Mouse (Mus musculus): ENCODE measurements around the gene Asic2. TPM values are rescaled to one million over a fixed set of nuclear protein-coding genes. Genes with fewer than 3 reads are reported as not detected.

Gene Asic2
- polyA plus RNA-seq, 1 experiment: 24.0 TPM

DNA sequence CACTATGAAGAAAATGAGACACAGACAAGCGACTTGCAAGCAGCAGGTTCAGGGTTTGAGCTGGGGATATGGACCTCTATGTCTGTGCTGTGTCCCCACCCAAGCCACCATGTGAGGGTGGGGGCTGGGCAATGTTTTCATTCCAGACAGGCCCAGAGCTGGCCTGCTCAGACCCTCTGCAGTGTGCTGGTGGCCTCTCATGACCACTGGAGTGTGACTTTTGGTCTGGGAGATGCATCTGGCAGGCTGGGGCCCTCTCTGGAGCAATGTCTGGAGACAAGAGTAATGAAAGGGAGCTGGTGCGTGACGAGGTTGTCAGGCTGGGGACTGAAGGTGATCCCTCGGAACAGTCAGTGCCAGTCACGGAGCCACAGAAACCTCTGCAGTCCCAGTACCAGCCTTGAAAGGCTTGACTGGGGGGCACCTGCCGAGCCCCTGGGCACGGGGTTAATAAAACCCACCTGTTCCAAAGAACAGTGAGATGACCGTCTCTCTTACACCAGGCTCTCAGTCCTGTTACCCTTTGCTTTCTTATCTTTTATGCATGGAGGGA is 848.2 kb downstream of the Asic2 start:
- TF ChIP-seq CTCF (IDR thresholded peaks at IDR 0.05; ENCODE audit: borderline replicate concordance, extremely low read depth, insufficient read depth, insufficient read length) (no peak), POLR2A (IDR thresholded peaks at IDR 0.05; ENCODE audit: borderline replicate concordance, extremely low read depth, insufficient read depth, insufficient read length, poor library complexity, severe bottlenecking) (no peak)
- peak; percentile 11 for DNase-seq (ENCODE audit: low read depth)

GRCm38 (mm10) chr11:81118055-81118454 is 850.2 kb downstream of the Asic2 start:
- peak; percentile 59 for DNase-seq (ENCODE audit: low read depth)
- TF ChIP-seq POLR2A (IDR thresholded peaks at IDR 0.05; ENCODE audit: borderline replicate concordance, extremely low read depth, insufficient read depth, insufficient read length, poor library complexity, severe bottlenecking) (no peak), CTCF (IDR thresholded peaks at IDR 0.05; ENCODE audit: borderline replicate concordance, extremely low read depth, insufficient read depth, insufficient read length) (no peak)

- TF ChIP-seq CTCF (IDR thresholded peaks at IDR 0.05; ENCODE audit: borderline replicate concordance, extremely low read depth, insufficient read depth, insufficient read length) (no peak), POLR2A (IDR thresholded peaks at IDR 0.05; ENCODE audit: borderline replicate concordance, extremely low read depth, insufficient read depth, insufficient read length, poor library complexity, severe bottlenecking) (no peak)
- DNase-seq (ENCODE audit: low read depth): peak; percentile 68
Observed at GRCm38 (mm10) chr11:81115666-81116065, 852.6 kb downstream of the Asic2 start.

GRCm38 (mm10) chr11:81111626-81112025 is 856.6 kb downstream of the Asic2 start:
- TF ChIP-seq CTCF (IDR thresholded peaks at IDR 0.05; ENCODE audit: borderline replicate concordance, extremely low read depth, insufficient read depth, insufficient read length): no peak
- TF ChIP-seq POLR2A (IDR thresholded peaks at IDR 0.05; ENCODE audit: borderline replicate concordance, extremely low read depth, insufficient read depth, insufficient read length, poor library complexity, severe bottlenecking): no peak
- DNase-seq (ENCODE audit: low read depth): no peak

GRCm38 (mm10) chr11:81110049-81110448 is 858.2 kb downstream of the Asic2 start:
- DNase-seq (ENCODE audit: low read depth): no peak
- no peak for TF ChIP-seq POLR2A (IDR thresholded peaks at IDR 0.05; ENCODE audit: borderline replicate concordance, extremely low read depth, insufficient read depth, insufficient read length, poor library complexity, severe bottlenecking)
- TF ChIP-seq CTCF (IDR thresholded peaks at IDR 0.05; ENCODE audit: borderline replicate concordance, extremely low read depth, insufficient read depth, insufficient read length): no peak

DNA sequence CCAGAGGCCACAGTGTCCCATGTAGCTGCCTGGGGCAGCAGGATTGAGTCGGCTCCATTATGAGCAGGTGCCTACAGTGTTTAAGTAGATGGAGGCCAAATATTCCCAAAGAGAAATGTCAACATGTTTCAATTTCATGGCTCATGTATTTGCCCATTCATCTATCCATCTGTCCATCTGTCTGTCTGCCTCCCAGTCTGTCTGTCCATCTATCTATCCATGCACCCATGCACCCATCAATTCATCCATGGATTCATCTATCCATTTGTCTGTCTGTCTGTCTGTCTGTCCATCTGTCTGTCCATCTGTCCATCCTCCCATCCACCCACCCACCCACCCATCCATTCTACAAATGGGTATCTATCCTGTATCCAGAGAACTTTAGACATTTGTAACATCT is 861.3 kb downstream of the Asic2 start:
- no peak for TF ChIP-seq POLR2A (IDR thresholded peaks at IDR 0.05; ENCODE audit: borderline replicate concordance, extremely low read depth, insufficient read depth, insufficient read length, poor library complexity, severe bottlenecking)
- TF ChIP-seq CTCF (IDR thresholded peaks at IDR 0.05; ENCODE audit: borderline replicate concordance, extremely low read depth, insufficient read depth, insufficient read length): no peak
- no peak for DNase-seq (ENCODE audit: low read depth)

DNA sequence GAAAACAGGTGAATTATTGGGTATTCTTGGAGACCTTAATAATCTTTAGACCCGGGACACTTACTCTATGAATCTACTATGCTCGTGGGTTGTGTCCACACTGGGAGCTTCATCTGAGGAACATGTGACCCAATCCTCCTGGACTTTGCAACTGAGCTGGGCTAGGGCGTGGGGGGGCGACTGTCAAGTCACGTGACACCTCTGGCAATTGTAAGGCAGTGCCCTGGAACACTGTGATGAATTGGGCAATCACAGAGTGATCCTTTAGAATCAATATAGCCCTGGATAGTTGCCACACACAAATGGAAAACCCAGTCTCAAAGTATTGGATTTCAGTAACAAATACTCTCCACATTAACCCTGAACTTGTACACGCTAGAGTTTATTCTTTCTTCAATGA is 867.4 kb downstream of the Asic2 start:
- no peak for TF ChIP-seq POLR2A (IDR thresholded peaks at IDR 0.05; ENCODE audit: borderline replicate concordance, extremely low read depth, insufficient read depth, insufficient read length, poor library complexity, severe bottlenecking)
- TF ChIP-seq CTCF (IDR thresholded peaks at IDR 0.05; ENCODE audit: borderline replicate concordance, extremely low read depth, insufficient read depth, insufficient read length): no peak
- no peak for DNase-seq (ENCODE audit: low read depth)

DNA sequence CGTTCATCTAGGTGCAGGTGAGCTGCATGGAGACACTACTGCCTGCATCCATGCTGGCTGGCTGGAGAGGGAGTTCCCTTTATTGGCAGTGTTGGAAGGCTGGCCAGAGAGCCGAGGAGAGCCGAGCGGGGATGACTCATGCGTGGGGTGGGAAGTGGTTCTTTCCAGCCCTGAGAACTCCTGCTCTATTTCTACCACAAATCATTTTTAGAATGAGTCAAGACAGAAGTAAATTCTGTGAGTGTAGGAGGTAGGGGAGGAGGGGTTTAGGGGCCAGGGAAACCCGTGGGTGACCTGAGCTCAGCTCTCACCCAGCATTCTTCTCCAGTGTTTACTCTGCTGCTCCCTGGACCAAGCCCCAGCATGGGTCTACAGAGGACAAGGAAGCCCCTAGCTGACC is 872.2 kb downstream of the Asic2 start:
- no peak for DNase-seq (ENCODE audit: low read depth)
- TF ChIP-seq CTCF (IDR thresholded peaks at IDR 0.05; ENCODE audit: borderline replicate concordance, extremely low read depth, insufficient read depth, insufficient read length) (no peak), POLR2A (IDR thresholded peaks at IDR 0.05; ENCODE audit: borderline replicate concordance, extremely low read depth, insufficient read depth, insufficient read length, poor library complexity, severe bottlenecking) (no peak)

DNA sequence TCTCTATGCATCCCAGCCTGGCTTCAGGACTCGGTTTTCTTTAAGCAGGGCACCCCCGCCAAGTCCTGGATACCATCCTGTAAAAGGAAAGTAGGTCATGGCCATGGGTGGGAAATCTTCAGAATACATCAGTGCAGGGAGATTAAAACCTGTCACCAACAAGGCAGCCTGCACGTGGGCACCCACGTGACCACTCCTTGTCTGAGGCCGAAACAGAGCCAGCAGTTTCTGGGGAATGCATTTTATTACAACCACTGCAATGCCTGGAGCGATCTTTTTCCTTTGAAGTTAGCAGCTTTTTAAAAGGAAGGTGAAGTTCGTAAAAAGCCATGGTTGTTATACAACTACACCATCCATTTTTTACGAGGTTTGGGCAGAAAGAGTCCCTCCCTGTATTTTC is 873.7 kb downstream of the Asic2 start:
- DNase-seq (ENCODE audit: low read depth): peak; percentile 41
- no peak for TF ChIP-seq CTCF (IDR thresholded peaks at IDR 0.05; ENCODE audit: borderline replicate concordance, extremely low read depth, insufficient read depth, insufficient read length)
- TF ChIP-seq POLR2A (IDR thresholded peaks at IDR 0.05; ENCODE audit: borderline replicate concordance, extremely low read depth, insufficient read depth, insufficient read length, poor library complexity, severe bottlenecking): no peak

DNA sequence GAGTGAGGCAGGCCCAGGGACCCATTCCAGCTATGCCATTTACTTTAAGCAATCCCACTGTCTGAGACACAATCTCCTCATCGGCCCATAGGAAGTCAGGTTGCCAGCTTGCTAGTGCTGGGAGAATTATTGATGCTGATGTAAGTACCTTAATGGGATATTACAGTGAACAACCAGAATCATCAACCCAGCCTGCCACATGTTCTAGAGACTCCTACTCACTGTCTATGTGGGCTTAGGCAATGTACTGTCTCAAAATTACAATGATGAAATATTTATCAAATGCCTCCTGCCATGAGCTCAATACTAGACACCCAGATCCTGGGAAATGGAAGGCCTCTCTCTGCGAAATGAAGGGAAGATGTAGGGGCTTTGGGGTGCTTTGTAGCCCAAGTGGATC is 876.1 kb downstream of the Asic2 start:
- TF ChIP-seq CTCF (IDR thresholded peaks at IDR 0.05; ENCODE audit: borderline replicate concordance, extremely low read depth, insufficient read depth, insufficient read length): no peak
- no peak for TF ChIP-seq POLR2A (IDR thresholded peaks at IDR 0.05; ENCODE audit: borderline replicate concordance, extremely low read depth, insufficient read depth, insufficient read length, poor library complexity, severe bottlenecking)
- no peak for DNase-seq (ENCODE audit: low read depth)

GRCm38 (mm10) chr11:81083822-81084221 is 884.4 kb downstream of the Asic2 start:
- no peak for DNase-seq (ENCODE audit: low read depth)
- TF ChIP-seq POLR2A (IDR thresholded peaks at IDR 0.05; ENCODE audit: borderline replicate concordance, extremely low read depth, insufficient read depth, insufficient read length, poor library complexity, severe bottlenecking): no peak
- TF ChIP-seq CTCF (IDR thresholded peaks at IDR 0.05; ENCODE audit: borderline replicate concordance, extremely low read depth, insufficient read depth, insufficient read length): no peak

DNA sequence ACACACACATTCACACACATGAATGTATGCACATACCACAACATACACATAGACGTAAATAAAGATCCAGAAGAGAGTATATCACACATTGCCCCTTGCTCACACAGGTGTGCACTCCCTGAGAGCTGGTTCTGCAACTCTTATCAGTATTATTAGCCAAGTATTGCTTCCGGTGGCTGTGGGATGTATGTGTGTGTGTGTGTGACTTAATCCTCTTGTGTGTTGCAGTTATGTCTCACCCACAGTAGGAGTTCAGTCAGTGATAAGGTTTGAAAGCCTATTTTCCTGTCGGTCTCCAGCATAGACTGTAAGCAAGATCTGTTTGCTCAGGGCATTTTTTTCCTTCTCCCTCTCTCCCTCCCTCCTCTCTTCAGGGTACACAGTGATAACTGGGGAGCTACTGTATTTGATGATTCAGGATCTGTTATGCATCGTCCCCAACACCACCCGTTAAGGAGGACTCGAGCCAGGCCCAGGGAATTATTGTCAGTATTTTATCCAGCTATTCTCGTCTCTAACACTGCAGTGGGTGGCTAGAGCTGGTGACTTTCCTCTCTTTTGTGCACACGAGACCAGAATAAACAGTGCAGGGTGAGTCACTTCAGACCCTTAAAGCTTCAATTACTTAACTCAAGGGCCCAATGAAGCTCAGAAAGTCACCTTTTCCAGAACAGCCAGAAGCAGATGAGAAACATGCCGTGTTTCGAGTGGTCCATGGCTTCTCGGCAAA is 888.0 kb downstream of the Asic2 start:
- no peak for TF ChIP-seq POLR2A (IDR thresholded peaks at IDR 0.05; ENCODE audit: borderline replicate concordance, extremely low read depth, insufficient read depth, insufficient read length, poor library complexity, severe bottlenecking)
- TF ChIP-seq CTCF (IDR thresholded peaks at IDR 0.05; ENCODE audit: borderline replicate concordance, extremely low read depth, insufficient read depth, insufficient read length): no peak

More for the DNA sequence above, 888.0 kb downstream of the Asic2 start:
- no peak for DNase-seq (ENCODE audit: low read depth)

Measured in brain, embryonic 14.5 days (tissue).